Mouse (Mus musculus): ENCODE measurements around the gene Tnf. TPM values are rescaled to one million over a fixed set of nuclear protein-coding genes. Genes with fewer than 3 reads are reported as not detected.

The Tnf gene
- polyA plus RNA-seq, 1 experiment from 2014 or later, result not detected

DNA sequence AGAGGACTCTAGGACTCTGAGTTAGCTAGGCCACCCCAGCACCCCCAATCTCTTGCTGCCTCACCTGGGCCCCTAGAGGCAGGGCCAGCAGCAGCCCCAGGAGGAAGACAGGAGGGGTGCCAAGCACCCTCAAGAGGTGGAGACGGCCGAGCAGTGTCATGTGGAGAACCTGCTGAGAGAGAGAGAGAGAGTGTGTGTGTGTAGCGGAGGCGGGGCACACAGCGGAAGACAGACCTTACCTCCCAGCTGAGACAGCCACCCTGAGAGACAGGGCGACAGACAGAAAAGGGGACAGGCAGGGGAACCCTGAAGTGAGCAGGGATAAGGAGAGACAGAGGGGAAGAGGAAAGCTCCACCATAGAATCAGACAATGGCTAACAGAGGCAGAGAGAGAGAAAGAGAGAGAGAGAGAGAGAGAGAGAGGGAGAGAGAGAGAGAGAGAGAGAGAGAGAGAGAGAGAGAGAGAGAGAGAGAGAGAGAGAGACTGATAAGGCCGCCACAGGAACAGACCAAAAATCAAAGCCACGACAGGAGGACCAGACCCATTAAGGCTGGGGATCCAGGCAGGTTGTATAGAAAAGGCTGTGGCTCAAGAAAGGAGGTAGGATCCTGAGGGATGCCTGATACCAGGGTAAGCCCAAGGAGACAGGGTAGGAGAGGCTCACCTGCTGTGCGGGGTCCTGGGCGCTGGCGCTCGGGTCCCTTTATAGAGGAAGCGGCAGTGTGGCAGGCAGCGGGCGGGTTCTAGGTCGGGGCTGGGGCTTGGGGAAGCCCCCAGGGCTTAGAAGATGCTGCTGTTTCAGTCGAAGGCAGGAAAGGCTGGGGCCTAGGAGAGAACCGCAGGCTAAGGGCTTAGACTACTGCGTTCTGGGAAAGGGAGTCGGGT is 2.9 kb upstream of the Tnf start, which contains the start of gene Lta:
Gene Lta, minus strand, starts transcription at position 858 of the 886 bp plus-strand sequence.
- WGBS, result 23% methylated on average over 20 of the region's 20 CpGs
- no peaks in the 10 kb centered on the region for H3K36me3 ChIP-seq

GRCm38 (mm10) chr17:35202442-35202841 is 635 bp upstream of the Tnf start:
- H3K4me3 ChIP-seq, result no peak overlapping the region
- DNase-seq (ENCODE audit: low spot score), result no peak
- WGBS, result 78% methylated on average over 4 of the region's 4 CpGs
- H3K9me3 ChIP-seq, result no peaks in the 10 kb centered on the region
- peaks cover 12% of the 10 kb centered on the region; the same call in 1 of the 2 replicates for H3K4me1 ChIP-seq (replicated peaks)
- no peaks in the 10 kb centered on the region for H3K36me3 ChIP-seq
- peaks cover 75% of the 10 kb centered on the region for H3K27me3 ChIP-seq (ENCODE audit: insufficient read depth, poor library complexity, severe bottlenecking)
- H3K27ac ChIP-seq, result no peak overlapping the region

More for the DNA sequence above, 2.9 kb upstream of the Tnf start, which contains the start of gene Lta:
- Histone ChIP-seq H3K4me1 (replicated peaks) (peaks cover 14% of the 10 kb centered on the region; the same call in 1 of the 2 replicates), H3K4me3 (peak within 1 kb of the TSS; percentile 9), H3K27me3 (ENCODE audit: insufficient read depth, poor library complexity, severe bottlenecking) (peaks cover 58% of the 10 kb centered on the region), H3K9me3 (no peaks in the 10 kb centered on the region), H3K27ac (no peak within 1 kb of the TSS)
- no peak for DNase-seq (ENCODE audit: low spot score)

DNA sequence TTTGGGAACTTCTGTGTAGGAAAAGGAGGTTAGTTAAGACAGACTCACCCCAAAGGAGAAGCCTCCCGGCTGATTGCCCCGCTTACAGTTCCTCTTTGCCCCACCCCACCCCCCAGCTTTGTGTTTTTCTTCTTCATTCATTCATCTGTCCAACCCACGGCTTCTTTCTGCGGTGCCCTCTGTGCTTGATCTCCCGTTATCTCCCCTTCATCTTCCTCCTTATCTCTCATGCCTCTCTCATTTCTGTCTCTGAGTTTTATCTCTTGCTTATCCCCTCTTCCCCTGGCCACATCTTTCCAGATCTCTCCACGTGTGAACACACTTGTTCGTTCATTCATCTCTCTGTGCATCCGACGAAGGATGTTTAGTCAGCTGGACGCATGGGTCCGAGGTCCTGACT is 679 bp downstream of the Tnf start:
- 79% methylated on average over 11 of the region's 11 CpGs for WGBS
- H3K4me1 ChIP-seq (replicated peaks), result peaks cover 16% of the 10 kb centered on the region
- no peaks in the 10 kb centered on the region for H3K36me3 ChIP-seq
- no peak for DNase-seq (ENCODE audit: low spot score)
- no peaks in the 10 kb centered on the region for H3K9me3 ChIP-seq
- H3K27me3 ChIP-seq (ENCODE audit: insufficient read depth, poor library complexity, severe bottlenecking), result peaks cover 88% of the 10 kb centered on the region
- no peak overlapping the region for H3K4me3 ChIP-seq
- H3K27ac ChIP-seq, result no peak overlapping the region

GRCm38 (mm10) chr17:35200398-35200797 is 1.4 kb downstream of the Tnf start:
- no peaks in the 10 kb centered on the region for H3K36me3 ChIP-seq
- DNase-seq (ENCODE audit: low spot score), result no peak
- H3K4me1 ChIP-seq (replicated peaks), result peaks cover 23% of the 10 kb centered on the region
- H3K4me3 ChIP-seq, result no peak overlapping the region
- WGBS, result 86% methylated on average over 11 of the region's 11 CpGs
- H3K27me3 ChIP-seq (ENCODE audit: insufficient read depth, poor library complexity, severe bottlenecking), result peaks cover 95% of the 10 kb centered on the region
- no peak overlapping the region for H3K27ac ChIP-seq
- no peaks in the 10 kb centered on the region for H3K9me3 ChIP-seq

GRCm38 (mm10) chr17:35198946-35199345 is 2.9 kb downstream of the Tnf start:
- no peaks in the 10 kb centered on the region for H3K9me3 ChIP-seq
- WGBS, result 27% methylated on average over 8 of the region's 8 CpGs
- no peak overlapping the region for H3K4me3 ChIP-seq
- peaks cover 31% of the 10 kb centered on the region for H3K4me1 ChIP-seq (replicated peaks)
- H3K27ac ChIP-seq, result no peak overlapping the region
- no peaks in the 10 kb centered on the region for H3K36me3 ChIP-seq
- H3K27me3 ChIP-seq (ENCODE audit: insufficient read depth, poor library complexity, severe bottlenecking), result peaks cover 95% of the 10 kb centered on the region
- no peak for DNase-seq (ENCODE audit: low spot score)

- no peak overlapping the region for H3K27ac ChIP-seq
- peaks cover 95% of the 10 kb centered on the region for H3K27me3 ChIP-seq (ENCODE audit: insufficient read depth, poor library complexity, severe bottlenecking)
- H3K36me3 ChIP-seq, result no peaks in the 10 kb centered on the region
- whole genome bisulfite sequencing, result 64% methylated on average over 7 of the region's 7 CpGs
- no peaks in the 10 kb centered on the region for H3K9me3 ChIP-seq
- no peak overlapping the region for H3K4me3 ChIP-seq
- no peak for DNase-seq (ENCODE audit: low spot score)
- H3K4me1 ChIP-seq (replicated peaks), result peaks cover 32% of the 10 kb centered on the region
These were observed 3.8 kb downstream of the Tnf start for GRCm38 (mm10) chr17:35198029-35198428.

DNA sequence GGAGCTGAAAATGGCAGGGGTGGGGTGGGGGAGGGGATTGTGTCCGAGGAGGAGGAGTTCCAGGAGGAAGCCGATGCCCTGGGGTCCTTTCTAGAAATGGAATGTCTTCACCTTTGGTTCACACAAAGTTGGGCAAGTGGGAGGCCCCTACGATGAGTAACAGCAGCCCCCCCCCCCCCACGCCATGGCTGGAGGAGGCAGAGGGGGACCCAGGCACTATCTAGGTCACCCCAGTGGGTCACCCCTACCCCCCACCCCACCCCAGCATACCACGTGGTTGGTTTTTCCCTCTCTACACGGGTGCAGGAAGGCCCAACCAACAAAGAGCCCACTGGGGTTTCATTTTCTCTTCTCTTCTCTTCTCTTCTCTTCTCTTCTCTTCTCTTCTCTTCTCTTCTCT is 4.7 kb downstream of the Tnf start:
- 46% methylated on average over 6 of the region's 6 CpGs for WGBS
- Histone ChIP-seq H3K36me3 (no peaks in the 10 kb centered on the region), H3K27me3 (ENCODE audit: insufficient read depth, poor library complexity, severe bottlenecking) (peaks cover 87% of the 10 kb centered on the region), H3K9me3 (no peaks in the 10 kb centered on the region), H3K4me1 (replicated peaks) (peaks cover 32% of the 10 kb centered on the region), H3K4me3 (no peak overlapping the region), H3K27ac (no peak overlapping the region)
- no peak for DNase-seq (ENCODE audit: low spot score)

GRCm38 (mm10) chr17:35196321-35196641 is 5.5 kb downstream of the Tnf start:
- Histone ChIP-seq H3K4me3 (peak overlapping the region; percentile 56), H3K27me3 (ENCODE audit: insufficient read depth, poor library complexity, severe bottlenecking) (peaks cover 78% of the 10 kb centered on the region)
- 32% methylated on average over 9 of the region's 9 CpGs for WGBS

DNA sequence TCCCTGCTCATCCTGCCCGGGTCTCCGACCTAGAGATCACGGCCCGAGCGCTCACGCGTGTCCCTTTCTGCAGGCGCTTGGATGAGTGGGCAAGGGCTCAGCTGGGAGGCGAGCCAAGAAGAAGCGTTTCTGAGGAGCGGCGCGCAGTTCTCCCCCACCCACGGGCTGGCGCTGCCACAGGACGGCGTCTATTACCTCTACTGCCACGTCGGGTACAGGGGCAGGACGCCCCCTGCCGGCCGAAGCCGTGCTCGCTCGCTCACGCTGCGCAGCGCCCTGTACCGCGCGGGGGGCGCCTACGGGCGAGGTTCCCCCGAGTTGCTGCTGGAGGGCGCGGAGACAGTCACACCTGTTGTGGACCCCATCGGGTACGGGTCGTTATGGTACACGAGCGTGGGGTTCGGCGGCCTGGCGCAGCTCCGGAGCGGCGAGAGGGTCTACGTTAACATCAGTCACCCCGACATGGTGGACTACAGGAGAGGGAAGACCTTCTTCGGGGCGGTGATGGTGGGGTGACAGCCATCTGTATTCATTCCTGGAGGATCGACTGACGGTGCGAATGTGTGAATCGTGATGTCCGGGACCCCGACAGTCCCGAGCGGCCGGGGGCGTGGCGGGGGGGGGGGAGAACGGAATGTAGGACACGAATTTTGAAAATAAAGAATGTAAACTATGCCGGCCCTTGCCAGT is 6.0 kb downstream of the Tnf start:
- H3K4me1 ChIP-seq (replicated peaks), result peaks cover 26% of the 10 kb centered on the region
- H3K36me3 ChIP-seq, result no peaks in the 10 kb centered on the region
- WGBS, result 2% methylated on average over 66 of the region's 66 CpGs
- peak overlapping the region; percentile 50; the same call in 1 of the 2 replicates for H3K27ac ChIP-seq
- H3K27me3 ChIP-seq (ENCODE audit: insufficient read depth, poor library complexity, severe bottlenecking), result peaks cover 73% of the 10 kb centered on the region
- DNase-seq (ENCODE audit: low spot score), result peak; percentile 77
- H3K4me3 ChIP-seq, result peak overlapping the region; percentile 56
- no peaks in the 10 kb centered on the region for H3K9me3 ChIP-seq

More at GRCm38 (mm10) chr17:35196321-35196641, 5.5 kb downstream of the Tnf start:
- no peaks in the 10 kb centered on the region for H3K9me3 ChIP-seq
- H3K36me3 ChIP-seq, result no peaks in the 10 kb centered on the region
- no peak overlapping the region for H3K27ac ChIP-seq
- peaks cover 26% of the 10 kb centered on the region for H3K4me1 ChIP-seq (replicated peaks)
- DNase-seq (ENCODE audit: low spot score), result no peak

- Histone ChIP-seq H3K4me1 (replicated peaks) (peaks cover 26% of the 10 kb centered on the region), H3K27me3 (ENCODE audit: insufficient read depth, poor library complexity, severe bottlenecking) (peaks cover 66% of the 10 kb centered on the region), H3K27ac (peak overlapping the region; percentile 50; the same call in 1 of the 2 replicates), H3K4me3 (peak overlapping the region; percentile 56), H3K9me3 (no peaks in the 10 kb centered on the region), H3K36me3 (no peaks in the 10 kb centered on the region)
- DNase-seq (ENCODE audit: low spot score), result no peak
- WGBS, result 42% methylated on average over 19 of the region's 19 CpGs
These were observed 6.8 kb downstream of the Tnf start for GRCm38 (mm10) chr17:35194844-35195630.

DNA sequence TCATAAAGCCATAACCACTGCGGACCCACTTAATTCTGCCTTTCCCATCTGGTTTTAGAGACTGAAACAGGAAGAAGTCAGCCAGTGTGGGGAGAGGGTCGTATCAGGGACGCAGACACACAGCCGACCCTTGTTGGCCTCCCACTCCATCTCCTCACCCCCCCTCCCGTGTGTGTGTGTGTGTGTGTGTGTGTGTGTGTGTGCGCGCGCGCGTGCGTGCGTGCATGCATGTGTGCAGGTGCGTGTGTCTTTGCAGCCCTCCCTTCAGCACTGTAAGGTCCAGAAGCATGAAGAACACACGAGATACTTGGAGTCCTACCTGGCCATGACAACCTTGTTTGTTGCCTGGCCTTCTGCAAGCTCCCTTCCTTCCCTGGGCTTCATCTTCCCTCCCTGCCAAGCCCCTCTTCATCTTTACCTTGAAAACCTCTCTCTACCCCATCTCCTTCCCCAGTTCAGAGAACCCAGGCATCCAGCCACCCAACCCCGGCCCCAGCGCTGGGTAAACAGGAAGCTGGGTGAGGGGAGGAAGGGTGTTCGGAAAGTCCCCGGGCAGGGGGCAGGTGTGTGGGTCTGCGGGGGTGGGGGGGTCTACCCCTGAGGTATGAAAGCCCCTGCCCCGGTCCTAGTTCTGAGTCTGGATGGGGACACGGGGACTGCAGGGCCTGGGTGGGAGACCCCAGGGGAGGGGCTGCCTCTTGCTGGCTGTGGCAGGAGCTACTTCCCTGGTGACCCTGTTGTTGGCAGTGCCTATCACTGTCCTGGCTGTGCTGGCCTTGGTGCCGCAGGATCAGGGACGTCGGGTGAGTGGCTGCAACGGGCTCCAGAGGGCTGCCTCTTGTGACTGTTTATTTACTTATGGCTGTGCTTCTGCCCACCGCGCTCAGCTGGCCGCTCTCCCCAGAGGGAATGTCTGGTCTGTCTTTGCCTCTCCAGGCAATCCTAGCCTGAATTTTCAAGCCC is 7.6 kb downstream of the Tnf start, which contains the start of gene Ltb:
Gene Ltb, plus strand, starts transcription at position 559 of the 963 bp plus-strand sequence.
- no peak for DNase-seq (ENCODE audit: low spot score)
- Histone ChIP-seq H3K9me3 (no peaks in the 10 kb centered on the region), H3K27me3 (ENCODE audit: insufficient read depth, poor library complexity, severe bottlenecking) (peaks cover 60% of the 10 kb centered on the region), H3K27ac (no peak within 1 kb of the TSS), H3K4me1 (replicated peaks) (peaks cover 26% of the 10 kb centered on the region), H3K36me3 (no peaks in the 10 kb centered on the region), H3K4me3 (peak within 1 kb of the TSS; percentile 56; the same call in 1 of the 2 replicates)
- WGBS, result 67% methylated on average over 28 of the region's 28 CpGs

Data from hindbrain, embryonic 10.5 days (tissue).